Mouse (Mus musculus): ENCODE data around the gene Cnpy3. TPM values are rescaled to one million over a fixed set of nuclear protein-coding genes. Genes with fewer than 3 reads are reported as not detected.

Cnpy3 gene
- total and polyA plus RNA-seq, 2 experiments from 2014 or later: 68.2 to 77.2 TPM

DNA sequence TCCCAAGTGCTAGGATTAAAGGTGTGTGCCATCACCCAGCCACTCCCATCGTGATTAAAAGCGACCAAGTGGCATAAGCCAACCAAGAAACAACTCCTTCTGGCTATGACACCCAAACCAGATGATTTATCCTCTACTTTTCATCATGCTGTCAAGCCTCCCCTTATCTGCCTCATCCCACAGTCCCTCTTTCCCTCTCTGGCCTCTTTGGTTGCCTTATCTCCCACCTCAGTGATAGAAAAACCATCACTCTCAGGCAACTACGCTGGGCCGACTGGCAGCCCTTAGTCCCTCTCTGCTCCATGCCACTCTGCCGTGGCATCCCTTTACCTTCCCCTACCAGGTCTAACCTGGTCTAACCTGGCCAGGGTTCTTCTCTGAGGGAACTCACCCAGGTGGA lies 34.9 kb upstream of the Cnpy3 start:
- Histone ChIP-seq H3K27me3 (ENCODE audit: insufficient read depth, low read length) (no peaks in the 10 kb centered on the region), H3K27ac (ENCODE audit: low read depth, low read length) (no peak overlapping the region), H3K4me2 (ENCODE audit: low read depth) (no peak overlapping the region), H3K4me3 (ENCODE audit: low read depth, low read length) (no peak overlapping the region), H3K36me3 (ENCODE audit: insufficient read depth) (no peaks in the 10 kb centered on the region), H3K9me3 (ENCODE audit: low read length) (no peaks in the 10 kb centered on the region), H3K4me1 (ENCODE audit: insufficient read depth) (no peaks in the 10 kb centered on the region), H3K9ac (no peak overlapping the region)
- 94% methylated on average over 5 of the region's 5 CpGs for WGBS
- no peak for ATAC-seq
- TF ChIP-seq CTCF (IDR thresholded peaks at IDR 0.05; ENCODE audit: low read depth): no peak
- no peak for DNase-seq

GRCm38 (mm10) chr17:46783222-46783565 lies 31.2 kb upstream of the Cnpy3 start:
- Histone ChIP-seq H3K36me3 (ENCODE audit: insufficient read depth) (peaks cover 22% of the 10 kb centered on the region), H3K4me1 (ENCODE audit: insufficient read depth) (no peaks in the 10 kb centered on the region), H3K9me3 (ENCODE audit: low read length) (no peaks in the 10 kb centered on the region), H3K27ac (ENCODE audit: low read depth, low read length) (peak overlapping the region; percentile 90), H3K4me2 (ENCODE audit: low read depth) (peak overlapping the region; percentile 51), H3K9ac (peak overlapping the region; percentile 65; the same call in 1 of the 2 replicates), H3K4me3 (ENCODE audit: low read depth, low read length) (peak overlapping the region; percentile 55), H3K27me3 (ENCODE audit: insufficient read depth, low read length) (no peaks in the 10 kb centered on the region)
- DNase-seq (no peak), ATAC-seq (no peak)
- TF ChIP-seq CTCF (IDR thresholded peaks at IDR 0.05; ENCODE audit: low read depth): no peak
- 77% methylated on average over 2 of the region's 2 CpGs for WGBS

DNA sequence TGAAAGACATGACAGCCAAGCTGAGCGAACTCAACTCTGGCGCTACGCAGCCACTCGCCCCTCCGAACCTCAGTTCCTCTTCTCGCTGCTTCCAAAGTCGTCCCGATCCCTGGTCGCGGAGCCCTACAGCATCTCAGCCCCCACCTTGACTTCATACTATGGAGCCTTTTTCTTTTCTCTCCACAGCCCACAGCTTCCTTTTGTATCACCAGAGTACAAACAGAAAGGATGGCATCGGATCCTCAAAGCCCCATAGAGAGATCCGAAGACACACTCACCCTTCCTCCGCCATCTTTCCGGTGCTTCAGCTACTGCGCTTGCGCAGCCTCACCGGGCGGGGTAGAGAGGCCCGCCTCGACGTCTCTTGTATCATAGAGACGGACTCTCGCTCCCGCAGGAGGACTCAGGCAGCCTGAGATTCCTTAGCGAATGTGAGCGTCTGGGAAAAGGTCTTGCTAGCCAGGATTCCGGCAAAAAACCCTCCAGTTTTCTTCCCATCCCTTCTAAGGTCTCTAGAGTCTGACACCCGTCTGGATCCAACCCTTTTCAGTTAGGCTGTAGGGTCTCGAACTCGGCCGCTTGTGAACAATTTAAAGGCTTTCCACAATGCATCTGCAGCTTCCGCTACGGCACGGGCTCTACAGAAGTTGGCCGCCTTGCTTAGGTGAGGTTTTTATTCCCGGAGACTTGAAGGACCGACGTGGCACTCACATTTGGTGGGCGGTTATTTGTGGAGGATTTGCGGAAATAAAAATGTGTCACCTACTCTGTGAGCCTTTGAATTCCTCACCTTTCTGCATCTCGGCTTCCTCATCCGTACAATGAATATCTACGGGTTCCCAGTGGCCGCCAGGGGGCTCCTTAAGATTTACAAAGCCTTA lies 30.6 kb upstream of the Cnpy3 start, which contains the start of gene Rpl7l1:
Gene Rpl7l1 (minus strand): TSS at position 332 of the 881 bp plus-strand sequence.
- 2% methylated on average over 44 of the region's 44 CpGs for WGBS
- peak within 1 kb of the TSS; percentile 65 for H3K9ac ChIP-seq
- H3K4me1 ChIP-seq (ENCODE audit: insufficient read depth): no peaks in the 10 kb centered on the region
- H3K4me3 ChIP-seq (ENCODE audit: low read depth, low read length): peak within 1 kb of the TSS; percentile 55
- no peaks in the 10 kb centered on the region for H3K9me3 ChIP-seq (ENCODE audit: low read length)
- peak; percentile 97 for DNase-seq
- TF ChIP-seq CTCF (IDR thresholded peaks at IDR 0.05; ENCODE audit: low read depth): peak; percentile 59
- peak within 1 kb of the TSS; percentile 51 for H3K4me2 ChIP-seq (ENCODE audit: low read depth)
- H3K27ac ChIP-seq (ENCODE audit: low read depth, low read length): peak within 1 kb of the TSS; percentile 90
- peak; percentile 99 for ATAC-seq
- peaks cover 27% of the 10 kb centered on the region for H3K36me3 ChIP-seq (ENCODE audit: insufficient read depth)
- no peaks in the 10 kb centered on the region for H3K27me3 ChIP-seq (ENCODE audit: insufficient read depth, low read length)

DNA sequence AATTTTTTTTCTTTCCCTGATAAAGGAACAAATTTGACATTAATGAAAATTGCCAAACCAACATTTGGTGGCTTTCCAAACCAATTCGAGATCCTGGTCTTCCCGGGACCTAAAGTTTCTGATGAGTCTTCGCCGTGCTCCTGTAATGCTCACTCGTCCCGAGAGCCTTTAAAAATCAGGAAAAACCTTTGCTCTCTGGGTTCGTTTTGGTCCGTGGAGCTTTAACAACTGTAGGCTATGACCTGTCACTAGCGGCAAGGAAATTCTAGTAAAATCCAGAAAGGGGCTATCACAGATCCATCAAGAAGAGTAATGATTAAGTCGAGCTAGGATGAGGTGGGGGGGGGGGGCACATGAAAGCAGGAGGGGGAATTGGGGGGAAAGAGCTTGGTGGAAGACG lies 29.9 kb upstream of the Cnpy3 start:
- Histone ChIP-seq H3K4me2 (ENCODE audit: low read depth) (peak overlapping the region; percentile 51), H3K27ac (ENCODE audit: low read depth, low read length) (peak overlapping the region; percentile 90), H3K27me3 (ENCODE audit: insufficient read depth, low read length) (no peaks in the 10 kb centered on the region), H3K36me3 (ENCODE audit: insufficient read depth) (peaks cover 32% of the 10 kb centered on the region), H3K4me1 (ENCODE audit: insufficient read depth) (no peaks in the 10 kb centered on the region), H3K9me3 (ENCODE audit: low read length) (no peaks in the 10 kb centered on the region), H3K4me3 (ENCODE audit: low read depth, low read length) (peak overlapping the region; percentile 55), H3K9ac (peak overlapping the region; percentile 65)
- no peak for TF ChIP-seq CTCF (IDR thresholded peaks at IDR 0.05; ENCODE audit: low read depth)
- DNase-seq (no peak), ATAC-seq (no peak)
- 2% methylated on average over 11 of the region's 11 CpGs for WGBS

DNA sequence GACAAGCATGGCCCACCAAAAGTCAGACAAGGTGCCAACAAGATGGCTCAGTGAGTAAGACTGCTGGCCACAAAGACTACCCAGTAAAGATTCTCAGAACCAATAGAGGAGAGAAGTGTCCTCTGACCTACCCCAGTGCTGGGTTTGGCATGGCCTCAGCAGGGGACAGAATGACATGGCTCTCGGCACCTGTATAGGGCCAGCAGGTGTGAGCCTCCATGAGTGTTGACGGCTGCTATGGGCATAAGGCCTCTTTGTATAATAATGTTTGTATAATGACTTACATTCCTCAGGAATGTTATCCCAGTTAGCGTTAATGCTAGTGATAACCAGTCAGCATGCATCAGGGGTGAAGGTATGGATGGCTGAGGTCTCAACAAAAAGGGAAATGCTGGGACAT lies 24.1 kb upstream of the Cnpy3 start:
- peaks cover 54% of the 10 kb centered on the region for H3K36me3 ChIP-seq (ENCODE audit: insufficient read depth)
- 0 out of 2 replicates have a peak, but pooled peaks cover 4% of the 10 kb centered on the region for H3K4me1 ChIP-seq (ENCODE audit: insufficient read depth)
- H3K4me3 ChIP-seq (ENCODE audit: low read depth, low read length): no peak overlapping the region
- DNase-seq: no peak
- no peak overlapping the region for H3K4me2 ChIP-seq (ENCODE audit: low read depth)
- no peak overlapping the region for H3K9ac ChIP-seq
- 86% methylated on average over 3 of the region's 3 CpGs for WGBS
- no peak overlapping the region for H3K27ac ChIP-seq (ENCODE audit: low read depth, low read length)
- ATAC-seq: no peak
- H3K27me3 ChIP-seq (ENCODE audit: insufficient read depth, low read length): no peaks in the 10 kb centered on the region
- TF ChIP-seq CTCF (IDR thresholded peaks at IDR 0.05; ENCODE audit: low read depth): no peak
- no peaks in the 10 kb centered on the region for H3K9me3 ChIP-seq (ENCODE audit: low read length)

GRCm38 (mm10) chr17:46775070-46775469 lies 23.1 kb upstream of the Cnpy3 start:
- no peak for ATAC-seq
- TF ChIP-seq CTCF (IDR thresholded peaks at IDR 0.05; ENCODE audit: low read depth): no peak

DNA sequence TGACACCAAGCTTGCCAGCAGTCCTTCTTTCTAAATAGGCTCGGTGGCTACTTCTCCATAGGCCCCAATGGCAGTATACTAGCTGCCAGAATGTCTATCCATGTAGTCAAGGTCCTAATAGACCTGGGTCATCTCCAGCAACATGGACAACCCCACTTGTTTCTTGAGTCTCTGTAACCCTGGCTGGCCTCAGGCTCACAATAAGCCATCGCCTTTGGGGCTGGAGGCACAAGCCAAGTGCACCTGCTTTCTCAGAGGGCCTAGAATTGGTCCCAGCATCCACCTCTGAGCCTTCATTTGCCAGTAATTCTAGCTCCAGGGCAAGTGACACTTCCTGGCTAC lies 22.1 kb upstream of the Cnpy3 start:
- Histone ChIP-seq H3K4me3 (ENCODE audit: low read depth, low read length) (no peak overlapping the region), H3K27me3 (ENCODE audit: insufficient read depth, low read length) (no peaks in the 10 kb centered on the region), H3K36me3 (ENCODE audit: insufficient read depth) (peaks cover 41% of the 10 kb centered on the region), H3K4me1 (ENCODE audit: insufficient read depth) (0 out of 2 replicates have a peak, but pooled peaks cover 4% of the 10 kb centered on the region), H3K4me2 (ENCODE audit: low read depth) (no peak overlapping the region), H3K9me3 (ENCODE audit: low read length) (no peaks in the 10 kb centered on the region), H3K9ac (no peak overlapping the region), H3K27ac (ENCODE audit: low read depth, low read length) (no peak overlapping the region)
- DNase-seq: no peak
- WGBS: 43% methylated on average over 2 of the region's 2 CpGs
- TF ChIP-seq CTCF (IDR thresholded peaks at IDR 0.05; ENCODE audit: low read depth): no peak
- ATAC-seq: no peak

More at GRCm38 (mm10) chr17:46775070-46775469, 23.1 kb upstream of the Cnpy3 start:
- no peaks in the 10 kb centered on the region for H3K9me3 ChIP-seq (ENCODE audit: low read length)
- peaks cover 50% of the 10 kb centered on the region for H3K36me3 ChIP-seq (ENCODE audit: insufficient read depth)
- WGBS: 95% methylated on average over 9 of the region's 9 CpGs
- no peaks in the 10 kb centered on the region for H3K27me3 ChIP-seq (ENCODE audit: insufficient read depth, low read length)
- DNase-seq: no peak
- no peak overlapping the region for H3K9ac ChIP-seq
- no peak overlapping the region for H3K27ac ChIP-seq (ENCODE audit: low read depth, low read length)
- 0 out of 2 replicates have a peak, but pooled peaks cover 4% of the 10 kb centered on the region for H3K4me1 ChIP-seq (ENCODE audit: insufficient read depth)
- no peak overlapping the region for H3K4me3 ChIP-seq (ENCODE audit: low read depth, low read length)
- H3K4me2 ChIP-seq (ENCODE audit: low read depth): no peak overlapping the region

Data from forebrain, postnatal 0 days (tissue).